Mouse (Mus musculus) adrenal gland, adult 8-10 months (tissue): ENCODE data around the gene Cflar. TPM values are rescaled to one million over a fixed set of nuclear protein-coding genes. Genes with fewer than 3 reads are reported as not detected.

Source experiments
- DNase-seq: peaks from one replicate; pipeline ENCODE4 v3.0.0; 2022
- total RNA-seq, 4 experiments: library from RNA; stranded (reverse); gene quantifications; 2 replicates each; pipeline ENCODE4 v1.2.4; 2022

Gene Cflar
- total RNA-seq, 4 experiments from 2014 or later = 108 to 144 (median 125) TPM

- no peak for DNase-seq
Measured at GRCm38 (mm10) chr1:58712076-58713061, 1.1 kb downstream of the Cflar start.

- DNase-seq = peak; percentile 69
Measured at GRCm38 (mm10) chr1:58713081-58713892, 2.0 kb downstream of the Cflar start.

GRCm38 (mm10) chr1:58713893-58714231, 2.6 kb downstream of the Cflar start:
- peak; percentile 79 for DNase-seq

- DNase-seq = no peak
Measured at GRCm38 (mm10) chr1:58714361-58714760, 3.1 kb downstream of the Cflar start.

- DNase-seq = no peak
Measured at GRCm38 (mm10) chr1:58715536-58715935, 4.2 kb downstream of the Cflar start.

GRCm38 (mm10) chr1:58716162-58716882, 5.0 kb downstream of the Cflar start:
- no peak for DNase-seq

GRCm38 (mm10) chr1:58716883-58717220, 5.5 kb downstream of the Cflar start:
- DNase-seq = no peak

GRCm38 (mm10) chr1:58717589-58718270, 6.4 kb downstream of the Cflar start:
- no peak for DNase-seq

GRCm38 (mm10) chr1:58719356-58719945, 8.1 kb downstream of the Cflar start:
- DNase-seq = no peak

GRCm38 (mm10) chr1:58720090-58720489, 8.8 kb downstream of the Cflar start:
- DNase-seq = no peak

GRCm38 (mm10) chr1:58720988-58721387, 9.7 kb downstream of the Cflar start:
- DNase-seq = no peak

GRCm38 (mm10) chr1:58722115-58722938, 11.0 kb downstream of the Cflar start:
- DNase-seq = no peak

- no peak for DNase-seq
Measured at GRCm38 (mm10) chr1:58723062-58723808, 11.9 kb downstream of the Cflar start.

- DNase-seq = no peak
Measured at GRCm38 (mm10) chr1:58723809-58724405, 12.6 kb downstream of the Cflar start.

- no peak for DNase-seq
Measured at GRCm38 (mm10) chr1:58724533-58724932, 13.2 kb downstream of the Cflar start.

- DNase-seq = no peak
Measured at GRCm38 (mm10) chr1:58725095-58725494, 13.8 kb downstream of the Cflar start.

- no peak for DNase-seq
Measured at GRCm38 (mm10) chr1:58725767-58726166, 14.5 kb downstream of the Cflar start.

GRCm38 (mm10) chr1:58727019-58727746, 15.9 kb downstream of the Cflar start:
- DNase-seq = no peak
